Mouse (Mus musculus): ENCODE data around the gene Rps26. TPM values are rescaled to one million over a fixed set of nuclear protein-coding genes. Genes with fewer than 3 reads are reported as not detected.

The Rps26 gene
- total RNA-seq (2021) = 100 to 1,000 TPM; 264 to 297 TPM
- long read RNA-seq, experiment 1, transcript Rps26-201 (4 exons, 681 nt) = major isoform, 90 of 92 reads
- long read RNA-seq, experiment 1, partial matches to known transcripts = 1 of 92 reads
- long read RNA-seq, experiment 1, other reads (novel, unspliced or antisense) = 0 of 92 reads
- long read RNA-seq, experiment 2, transcript Rps26-202 (3 exons, 596 nt) = minor isoform, 6 of 101 reads
- long read RNA-seq, experiment 2, transcript Rps26-201 (4 exons, 681 nt) = major isoform, 91 of 101 reads
- long read RNA-seq, experiment 2, partial matches to known transcripts = 3 of 101 reads
- long read RNA-seq, experiment 2, other reads (novel, unspliced or antisense) = 0 of 101 reads

DNA sequence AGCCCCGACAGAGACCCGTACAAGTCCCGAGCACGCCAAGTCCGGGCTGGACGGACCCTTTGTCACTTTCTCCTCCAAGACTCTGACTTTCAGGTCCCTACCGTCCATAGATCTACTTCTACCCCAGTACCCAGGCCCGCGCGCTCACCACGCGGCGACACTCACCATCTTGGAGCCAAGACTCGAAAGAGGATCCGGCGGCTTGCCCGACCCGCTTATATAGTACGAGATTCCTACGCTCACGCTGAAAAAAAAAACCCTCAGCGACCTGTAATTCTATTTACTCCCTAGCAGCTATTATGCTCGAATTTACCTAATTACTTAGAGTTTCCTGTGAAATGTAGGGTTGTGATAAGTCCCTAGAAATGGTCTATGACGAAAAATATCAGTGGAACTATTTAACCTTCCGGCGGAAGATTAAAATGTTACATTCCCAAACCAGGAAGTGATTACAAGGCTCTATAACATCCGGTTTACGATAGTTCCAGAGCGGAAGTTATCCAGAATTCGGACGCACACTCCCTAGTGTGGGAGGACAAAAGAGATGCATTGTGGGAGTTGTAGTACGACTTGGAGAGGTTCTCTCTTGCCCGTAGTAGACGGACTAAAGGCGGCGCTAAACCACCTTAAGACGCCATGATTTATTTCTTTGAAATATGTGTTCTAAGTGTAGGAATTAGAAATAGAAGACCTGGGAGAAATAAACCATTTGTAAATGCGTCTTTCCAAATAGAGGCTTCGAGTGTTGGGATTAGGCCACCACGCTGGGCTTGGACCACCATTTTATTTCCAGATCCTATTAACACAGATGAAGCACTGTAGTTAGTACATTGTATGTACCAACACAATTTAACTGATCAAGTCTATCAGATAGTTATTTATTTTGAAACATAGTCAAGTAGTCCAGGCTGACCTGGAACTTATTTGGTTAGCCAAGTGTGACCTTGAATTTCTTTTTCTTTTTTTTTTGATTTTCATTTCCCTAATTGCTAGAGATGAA is at the start of gene Rps26:
Rps26 (minus strand) TSS at position 437 of the 1,000 bp plus-strand sequence.
- intact Hi-C loops (cut with DNase I) = loop anchor here (1.0 kb wide), 1 partner anchor 47 kb away; no protein-coding TSS in a partner anchor
- DNase-seq = peak; percentile 82 to 88

DNA sequence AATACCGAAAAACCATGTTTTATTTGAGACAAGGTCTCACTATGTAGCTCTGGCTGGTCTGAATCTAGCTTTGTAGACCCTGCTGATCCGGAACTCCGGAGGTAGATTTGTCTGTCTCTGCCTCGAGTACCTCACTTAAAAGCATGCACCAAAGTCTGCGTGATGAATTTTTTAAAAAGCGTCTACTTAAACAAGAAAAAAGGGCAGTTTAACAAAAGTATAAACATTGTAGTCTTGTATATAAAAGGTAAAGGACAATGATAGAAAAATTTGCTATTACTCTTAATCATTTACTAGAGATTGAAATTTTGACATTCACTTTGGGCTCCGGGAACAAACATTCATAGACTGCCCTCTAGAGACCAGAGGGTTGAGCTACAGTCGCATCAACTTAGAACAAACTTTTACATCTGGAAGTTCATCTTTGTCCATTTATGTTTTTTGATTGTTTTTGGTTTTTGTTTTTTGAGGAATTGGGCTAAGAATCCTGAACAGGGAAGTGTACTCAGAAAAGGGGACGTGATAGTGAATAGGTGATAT is 48.0 kb upstream of the Rps26 start:
- intact Hi-C loops (cut with DNase I) = loop anchor here (5.0 kb wide), 2 partner anchors 107 to 122 kb away; partner anchors contain the start of gene Pa2g4
- no peak for DNase-seq

DNA sequence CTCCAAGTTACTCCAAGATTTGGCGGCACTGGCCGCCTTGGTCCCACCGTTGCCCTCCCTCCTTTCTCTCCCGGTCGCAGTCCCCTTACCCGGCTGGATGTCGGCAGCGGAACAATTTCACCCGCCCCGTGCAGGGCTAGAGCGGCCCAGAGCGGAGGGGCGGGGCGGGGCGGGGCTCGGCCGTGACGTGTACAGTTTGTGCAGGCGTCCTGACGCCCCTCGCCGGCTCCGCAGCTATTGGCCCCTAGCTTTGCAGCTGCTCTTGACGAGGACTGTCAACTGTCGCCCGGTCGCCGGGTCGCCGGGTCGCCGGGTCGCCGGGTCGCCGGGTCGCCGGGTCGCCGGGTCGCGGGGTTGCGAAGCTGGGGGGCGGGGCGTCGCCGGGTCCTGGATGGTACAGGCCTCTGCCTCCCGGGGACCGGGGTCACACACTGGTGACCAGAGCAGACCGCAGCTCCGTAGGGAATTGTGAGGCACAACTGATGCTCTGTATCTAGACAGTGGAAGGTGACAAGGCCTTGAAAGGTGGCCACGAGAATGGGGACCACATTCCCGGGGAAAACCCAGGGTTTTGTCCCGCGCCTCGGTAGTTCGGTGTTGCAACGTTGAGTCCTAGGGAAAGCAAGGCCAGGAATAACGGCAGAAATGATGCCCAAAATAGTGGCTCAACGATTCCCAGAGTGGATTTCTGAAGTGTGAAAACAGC is 47.4 kb upstream of the Rps26 start, which contains the start of gene Suox:
Suox (minus strand) TSS at position 311 of the 706 bp plus-strand sequence.
- intact Hi-C loops (cut with DNase I) = loop anchor here (1.0 to 5.0 kb wide), 3 partner anchors 48 to 122 kb away; partner anchors contain the start of genes Pa2g4 and Rps26
- DNase-seq = peak; percentile 81 to 86

DNA sequence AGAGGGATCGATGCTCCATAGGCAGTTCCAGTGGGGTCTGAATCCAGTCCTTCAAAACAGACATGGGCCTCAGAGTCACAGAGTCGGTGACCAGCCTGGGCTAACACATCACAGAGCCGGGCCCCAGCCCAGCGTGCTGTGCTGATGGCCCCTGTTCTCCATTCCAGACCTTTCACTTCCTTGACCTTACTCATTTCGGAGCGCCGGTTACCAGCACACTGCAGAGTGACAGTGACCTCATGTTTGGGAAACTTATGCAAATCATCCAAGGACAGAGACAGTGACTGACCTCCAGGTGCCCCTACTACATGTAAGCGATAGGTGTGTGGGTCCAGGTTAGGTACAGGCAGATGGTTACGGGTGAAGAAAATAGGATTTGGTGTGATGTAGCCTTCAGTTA is 44.6 kb upstream of the Rps26 start:
- no peak for DNase-seq
- intact Hi-C loops (cut with DNase I) = loop anchor here (5.0 kb wide), 2 partner anchors 104 to 119 kb away; partner anchors contain the start of gene Pa2g4

DNA sequence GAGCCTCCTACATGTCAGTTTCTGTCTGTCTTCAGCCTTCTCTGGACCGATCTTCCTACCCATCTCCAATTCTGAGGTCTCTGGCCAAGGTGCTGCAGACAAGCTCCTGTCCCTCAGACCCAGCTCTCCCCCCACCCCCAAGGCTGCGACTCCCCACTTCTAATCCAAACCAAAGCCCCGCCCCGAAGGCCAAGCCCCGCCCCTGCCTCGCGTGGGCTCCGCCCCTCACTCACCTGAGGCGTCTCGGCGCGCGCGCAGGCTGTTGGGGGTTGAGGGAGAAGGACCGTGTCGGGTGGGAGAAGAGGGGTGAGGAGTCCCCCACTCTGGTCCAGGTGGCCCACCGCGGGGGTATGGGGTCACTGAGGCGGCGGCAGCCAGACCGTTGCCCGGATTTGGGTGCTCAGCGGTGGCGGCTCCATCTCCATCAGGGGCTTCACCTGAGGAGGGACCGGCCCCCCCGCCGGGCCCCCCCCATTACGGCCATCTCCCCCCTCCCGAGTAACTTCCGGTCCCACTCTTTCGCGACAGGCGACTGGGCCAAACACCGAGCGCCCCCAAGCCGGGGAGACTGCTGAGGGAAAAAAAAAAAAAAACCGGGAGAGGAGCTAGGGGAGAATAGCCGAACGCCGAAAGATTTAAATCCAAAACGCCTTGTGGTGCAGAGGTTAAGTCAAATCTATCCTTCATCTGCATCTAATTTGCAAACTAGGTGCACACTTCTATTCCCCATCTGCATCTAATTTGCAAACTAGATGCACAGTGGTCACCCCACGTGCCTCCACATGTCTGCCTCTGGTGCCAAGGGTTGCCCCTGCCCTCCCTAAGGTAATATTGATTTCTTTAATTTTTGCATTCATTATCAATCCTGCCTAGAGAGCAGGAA is 42.5 kb upstream of the Rps26 start:
- intact Hi-C loops (cut with DNase I) = no loop called here
- DNase-seq = peak; percentile 21 to 23

DNA sequence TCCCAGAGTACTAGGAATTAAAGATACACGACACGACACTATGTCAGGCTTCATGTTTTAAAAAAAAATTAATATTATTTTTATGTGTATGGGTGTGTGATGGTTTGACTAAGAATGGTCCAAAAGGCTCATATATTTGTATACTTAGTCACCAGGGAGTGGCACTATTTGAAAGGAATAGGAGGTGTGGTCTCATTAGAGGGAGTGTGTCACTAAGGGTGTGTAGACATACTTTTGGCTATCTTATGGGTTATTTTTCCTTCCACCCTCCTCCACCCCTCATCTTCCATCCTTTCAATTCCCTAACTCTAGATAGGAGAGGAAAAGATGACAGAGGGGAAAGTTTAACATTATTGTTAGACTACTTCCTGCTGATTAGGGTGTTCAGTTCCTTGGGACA is 39.3 kb upstream of the Rps26 start:
- intact Hi-C loops (cut with DNase I) = no loop called here
- DNase-seq = no peak

DNA sequence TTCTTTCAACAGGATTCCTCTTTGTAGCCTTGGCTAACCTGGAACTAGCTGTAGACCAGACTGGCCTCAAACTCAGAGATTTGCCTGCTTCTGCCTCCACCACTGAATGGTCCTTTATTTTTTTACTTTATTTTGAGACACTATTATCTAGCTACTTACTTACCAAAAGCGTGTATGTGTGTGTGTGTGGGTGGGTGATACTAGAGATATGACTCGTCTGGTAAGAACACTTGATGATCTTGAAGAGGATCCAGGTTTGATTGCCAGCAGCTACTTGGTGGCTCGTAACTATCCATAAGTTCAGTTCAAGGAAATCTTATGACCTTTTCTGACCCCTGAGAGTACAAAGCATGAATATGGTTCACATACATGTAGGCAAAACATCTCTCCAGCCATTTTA is 38.8 kb upstream of the Rps26 start:
- DNase-seq = no peak
- intact Hi-C loops (cut with DNase I) = no loop called here

DNA sequence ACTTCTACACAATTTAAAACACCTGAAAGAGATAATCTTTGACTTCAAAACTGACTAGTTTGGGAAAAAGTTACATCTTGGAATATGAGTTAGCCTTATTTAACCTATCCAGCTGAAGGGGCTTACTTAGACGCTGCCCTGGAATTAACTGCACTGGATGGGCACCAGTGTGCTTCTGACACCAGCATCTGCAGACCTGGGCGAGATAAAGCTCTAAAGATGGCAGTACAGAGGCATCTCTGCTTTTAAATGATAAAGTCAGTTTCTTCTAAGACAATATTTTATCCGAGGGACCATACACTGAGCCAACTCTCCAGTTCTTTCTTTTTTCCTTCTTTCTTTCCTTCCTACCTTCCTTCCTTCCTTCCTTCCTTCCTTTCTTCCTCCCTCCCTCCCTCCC is 38.3 kb upstream of the Rps26 start:
- DNase-seq = no peak
- intact Hi-C loops (cut with DNase I) = no loop called here

DNA sequence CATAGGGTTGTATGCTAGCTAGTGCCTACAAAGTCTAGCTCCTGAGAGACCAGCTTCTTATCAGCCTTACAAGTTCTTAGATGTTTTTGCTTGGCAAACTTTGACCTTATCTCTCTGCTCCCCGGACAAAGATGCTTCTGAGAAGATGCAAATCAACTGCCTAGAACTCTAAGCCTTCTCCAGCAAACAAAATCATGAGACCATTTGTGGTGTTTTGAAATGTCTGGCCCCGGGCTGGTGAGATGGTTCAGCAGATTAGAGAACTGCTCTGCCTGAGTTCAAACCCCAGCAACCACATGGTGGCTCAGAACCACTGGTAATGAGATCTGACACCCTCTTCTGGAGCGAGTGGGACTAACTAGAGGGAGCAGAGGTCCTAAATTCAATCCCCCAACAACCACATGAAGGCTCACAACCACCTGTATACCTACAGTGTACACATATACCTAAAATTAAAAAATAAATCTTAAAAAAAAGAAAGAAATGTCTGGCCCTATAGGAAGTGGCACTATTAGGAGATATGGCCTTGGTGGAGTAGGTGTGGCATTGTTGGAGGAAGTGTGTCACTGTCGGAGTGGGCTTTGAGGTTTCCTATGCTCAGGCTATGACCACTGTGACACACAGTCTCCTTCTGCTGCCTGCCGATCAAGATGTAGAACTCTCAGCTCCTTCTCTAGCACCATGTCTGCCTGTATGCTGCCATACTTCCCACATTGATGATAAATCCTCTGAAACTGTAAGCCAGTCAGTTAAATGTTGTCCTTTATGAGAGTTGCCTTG is 37.1 kb upstream of the Rps26 start:
- DNase-seq = no peak
- intact Hi-C loops (cut with DNase I) = no loop called here

DNA sequence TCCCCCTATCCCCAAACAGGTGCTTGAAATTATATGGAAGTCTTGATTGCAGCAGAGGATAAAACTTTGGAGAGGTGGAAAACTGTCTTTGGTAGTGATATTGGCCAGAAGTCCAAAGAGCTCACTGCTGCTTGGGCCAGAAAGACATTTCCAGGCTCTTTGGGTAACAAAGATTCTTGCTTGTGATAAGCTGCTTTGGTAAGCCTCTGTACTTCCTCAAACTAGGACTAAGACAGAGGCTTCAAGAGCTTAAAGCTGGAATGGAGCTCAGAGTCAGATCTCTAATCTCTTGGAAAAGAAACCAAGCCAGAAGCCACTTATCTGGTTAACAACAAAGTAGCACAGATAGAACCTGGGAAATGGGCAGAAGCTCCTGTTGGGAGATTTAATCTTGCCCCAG is 35.9 kb upstream of the Rps26 start:
- intact Hi-C loops (cut with DNase I) = no loop called here
- no peak for DNase-seq

DNA sequence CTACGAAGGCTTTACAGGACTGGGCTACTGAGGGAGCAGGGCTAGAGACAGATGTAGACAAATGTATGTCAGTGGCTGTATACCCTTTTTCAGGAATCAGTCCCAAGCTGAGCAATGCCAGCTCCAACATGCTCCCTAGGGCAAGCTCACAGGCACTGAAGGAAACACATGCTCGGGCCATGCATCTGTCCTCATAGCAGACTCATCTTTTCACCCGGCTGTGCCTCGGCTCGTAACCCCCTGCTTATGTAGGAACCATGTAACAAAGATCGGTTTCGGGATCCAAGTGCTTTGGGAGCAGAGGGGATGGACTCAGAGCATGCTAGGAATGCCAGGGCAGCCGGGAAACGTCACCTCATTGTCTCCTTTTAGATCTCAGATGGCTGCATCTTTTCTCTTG is 32.9 kb upstream of the Rps26 start:
- intact Hi-C loops (cut with DNase I) = no loop called here
- no peak for DNase-seq

DNA sequence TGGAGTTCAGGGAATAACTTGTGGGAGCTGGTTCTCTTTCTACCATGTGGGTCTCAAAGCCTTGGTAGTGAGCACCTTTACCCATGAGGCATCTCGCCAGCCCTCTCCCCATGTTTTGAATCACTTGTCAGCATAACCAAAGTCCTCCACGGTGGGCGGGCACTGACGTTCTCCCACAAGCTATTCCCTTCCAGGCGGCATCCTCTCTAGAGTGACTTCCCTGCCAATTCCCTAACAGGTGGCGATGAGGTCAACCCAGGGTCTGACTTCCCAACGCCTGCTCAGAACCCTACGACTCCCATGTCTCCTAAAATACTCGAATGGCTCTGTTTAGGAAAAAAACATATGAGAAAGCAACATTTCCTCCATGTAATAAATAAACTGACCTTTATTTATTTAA is 31.3 kb upstream of the Rps26 start:
- intact Hi-C loops (cut with DNase I) = no loop called here
- no peak for DNase-seq

DNA sequence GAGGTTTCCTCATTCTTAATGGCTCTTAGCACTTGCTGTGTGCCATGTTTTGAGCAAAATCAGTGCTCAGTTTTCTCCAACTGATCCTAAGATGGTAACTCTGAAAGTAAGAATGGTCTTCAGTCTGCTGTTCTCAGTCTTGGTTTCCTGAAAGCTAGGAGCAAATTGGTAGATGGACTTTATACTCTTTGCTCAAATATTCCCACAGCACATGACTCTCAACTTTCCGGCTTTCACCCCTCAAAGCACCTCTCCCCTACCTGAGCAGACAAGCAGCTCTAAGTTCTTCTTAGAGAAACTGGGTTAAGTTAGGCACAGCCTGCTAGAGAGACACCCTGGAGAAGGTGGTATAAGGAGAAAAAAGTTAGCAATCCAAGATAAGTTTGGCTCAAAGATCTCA is 30.2 kb upstream of the Rps26 start:
- DNase-seq = no peak
- intact Hi-C loops (cut with DNase I) = no loop called here

DNA sequence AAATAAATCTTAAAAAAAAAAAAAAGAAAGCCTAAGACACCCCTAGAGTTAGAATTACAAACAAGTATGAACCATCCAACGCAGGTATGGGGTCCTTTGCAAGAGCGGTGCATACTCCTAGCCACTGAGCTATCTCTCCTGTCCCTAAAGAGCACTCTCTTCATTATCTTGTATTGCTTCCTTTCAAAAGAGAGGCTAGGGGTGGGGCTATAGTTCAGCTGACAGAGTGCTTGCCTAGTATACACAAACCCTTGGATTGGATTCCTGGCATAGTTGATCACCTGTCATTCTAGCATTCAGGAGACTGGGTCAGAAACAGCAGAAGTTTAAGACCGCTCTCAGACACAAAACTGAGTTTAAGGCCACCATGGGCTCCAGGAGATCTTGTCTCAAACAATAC is 28.7 kb upstream of the Rps26 start:
- intact Hi-C loops (cut with DNase I) = no loop called here
- no peak for DNase-seq

DNA sequence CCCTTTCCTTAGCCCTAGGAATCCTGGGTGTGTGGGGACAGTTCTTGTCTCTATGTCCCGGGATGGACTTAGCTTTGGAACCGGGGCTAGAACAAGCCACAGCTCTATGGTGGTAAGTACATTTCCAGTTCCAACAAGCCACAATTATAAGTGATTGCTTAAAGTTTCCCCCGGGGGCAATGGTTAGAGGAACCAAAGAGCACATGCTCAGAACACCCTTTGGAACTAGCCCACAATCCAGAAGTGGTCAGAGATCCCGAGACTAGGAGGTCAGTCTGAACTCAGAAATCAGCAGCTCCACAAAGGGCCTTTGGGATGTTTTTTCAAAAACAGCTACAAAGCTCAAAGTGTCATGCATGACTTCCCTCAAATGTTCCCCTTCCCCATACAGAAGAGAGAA is 27.3 kb upstream of the Rps26 start:
- intact Hi-C loops (cut with DNase I) = no loop called here
- DNase-seq = no peak

DNA sequence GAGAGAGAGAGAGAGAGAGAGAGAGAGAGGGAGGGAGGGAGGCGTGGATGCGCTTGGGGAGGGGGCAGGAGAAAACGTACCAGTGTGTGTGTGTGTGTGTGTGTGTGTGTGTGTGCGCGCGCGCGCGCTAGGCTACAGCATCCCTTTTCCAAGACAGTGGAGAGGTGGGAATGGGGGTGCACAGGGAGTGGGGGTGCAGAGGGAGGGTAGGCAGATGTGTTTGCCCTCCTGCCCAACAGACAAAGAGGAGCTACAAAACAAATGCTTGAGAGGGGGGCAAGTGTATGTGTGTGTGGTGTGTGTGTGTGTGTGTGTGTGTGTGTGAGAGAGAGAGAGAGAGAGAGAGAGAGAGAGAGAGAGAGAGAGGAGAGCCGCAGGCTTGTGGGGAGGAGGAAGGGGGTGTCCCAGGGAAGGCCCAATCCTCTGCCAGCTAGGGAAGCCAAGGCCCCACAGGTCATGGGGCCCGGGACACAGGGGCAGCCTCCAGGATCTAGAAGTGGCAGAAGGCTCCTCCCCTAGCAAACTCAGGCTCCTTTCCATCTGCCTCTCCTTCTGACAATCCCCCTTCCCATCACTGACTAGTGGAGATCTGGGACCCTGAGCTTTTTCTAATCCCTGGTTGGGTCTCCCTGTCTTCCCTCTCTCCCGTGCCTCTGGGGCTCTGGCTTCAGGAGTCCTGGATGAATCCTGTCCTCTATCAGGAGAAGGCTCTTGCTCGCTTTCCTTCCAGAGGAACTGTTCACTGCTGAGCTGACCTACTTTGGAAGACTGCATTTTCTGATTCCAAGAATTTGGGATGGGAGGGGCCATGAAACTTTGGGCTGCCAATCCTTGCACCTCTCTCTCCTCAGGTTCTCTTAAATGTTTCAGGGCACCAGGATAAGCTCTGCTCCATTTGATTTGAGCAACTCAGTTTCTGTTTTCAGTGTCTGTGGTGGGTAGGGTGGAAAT is 19.9 kb upstream of the Rps26 start:
- peak; percentile 22 to 34 for DNase-seq
- intact Hi-C loops (cut with DNase I) = no loop called here
